Mouse (Mus musculus): ENCODE data around the gene Pagr1b. TPM values are rescaled to one million over a fixed set of nuclear protein-coding genes. Genes with fewer than 3 reads are reported as not detected.

The Pagr1b gene
- polyA plus RNA-seq, 1 experiment from 2014 or later = 0.45 TPM

GRCm38 (mm10) chr7:126961095-126961494 lies 55.2 kb downstream of the Pagr1b start:
- ATAC-seq (replicated peaks; ENCODE audit: low FRiP score, low TSS enrichment, low read depth) = no peak
- 81% methylated on average over 5 of the region's 5 CpGs for WGBS

GRCm38 (mm10) chr7:126959780-126960179 lies 56.5 kb downstream of the Pagr1b start:
- WGBS = 65% methylated on average over 9 of the region's 9 CpGs
- no peak for DNase-seq (ENCODE audit: low spot score)
- ATAC-seq (replicated peaks; ENCODE audit: low FRiP score, low TSS enrichment, low read depth) = no peak
- peaks cover 18% of the 10 kb centered on the region for H3K27me3 ChIP-seq (replicated peaks; ENCODE audit: control insufficient read depth, insufficient read depth, low read length)
- no peaks in the 10 kb centered on the region for H3K9me3 ChIP-seq (ENCODE audit: control insufficient read depth, low read length)
- H3K27ac ChIP-seq (ENCODE audit: low read depth) = no peak overlapping the region
- no peaks in the 10 kb centered on the region for H3K4me1 ChIP-seq (replicated peaks; ENCODE audit: control insufficient read depth, insufficient read depth, low read length)
- no peak overlapping the region for H3K9ac ChIP-seq (ENCODE audit: low read length)
- H3K4me3 ChIP-seq (ENCODE audit: low read depth, low read length) = no peak overlapping the region
- no peak overlapping the region for H3K4me2 ChIP-seq (ENCODE audit: low read length)
- H3K36me3 ChIP-seq (ENCODE audit: control insufficient read depth, insufficient read depth, low read length) = no peaks in the 10 kb centered on the region

More at GRCm38 (mm10) chr7:126961095-126961494, 55.2 kb downstream of the Pagr1b start:
- DNase-seq (ENCODE audit: low spot score) = no peak
- Histone ChIP-seq H3K9ac (ENCODE audit: low read length) (no peak overlapping the region), H3K9me3 (ENCODE audit: control insufficient read depth, low read length) (no peaks in the 10 kb centered on the region), H3K36me3 (ENCODE audit: control insufficient read depth, insufficient read depth, low read length) (no peaks in the 10 kb centered on the region), H3K4me2 (ENCODE audit: low read length) (no peak overlapping the region), H3K4me3 (ENCODE audit: low read depth, low read length) (no peak overlapping the region), H3K4me1 (replicated peaks; ENCODE audit: control insufficient read depth, insufficient read depth, low read length) (no peaks in the 10 kb centered on the region), H3K27me3 (replicated peaks; ENCODE audit: control insufficient read depth, insufficient read depth, low read length) (peaks cover 18% of the 10 kb centered on the region), H3K27ac (ENCODE audit: low read depth) (no peak overlapping the region)

- H3K36me3 ChIP-seq (ENCODE audit: control insufficient read depth, insufficient read depth, low read length) = no peaks in the 10 kb centered on the region
Observed at GRCm38 (mm10) chr7:126955125-126955524, 61.2 kb downstream of the Pagr1b start.

GRCm38 (mm10) chr7:126952646-126953045 lies 63.6 kb downstream of the Pagr1b start:
- Histone ChIP-seq H3K27ac (ENCODE audit: low read depth) (no peak overlapping the region), H3K4me3 (ENCODE audit: low read depth, low read length) (no peak overlapping the region), H3K27me3 (replicated peaks; ENCODE audit: control insufficient read depth, insufficient read depth, low read length) (peaks cover 23% of the 10 kb centered on the region), H3K4me1 (replicated peaks; ENCODE audit: control insufficient read depth, insufficient read depth, low read length) (peaks cover 3% of the 10 kb centered on the region; the same call in 1 of the 2 replicates), H3K4me2 (ENCODE audit: low read length) (no peak overlapping the region), H3K9ac (ENCODE audit: low read length) (no peak overlapping the region), H3K9me3 (ENCODE audit: control insufficient read depth, low read length) (no peaks in the 10 kb centered on the region), H3K36me3 (ENCODE audit: control insufficient read depth, insufficient read depth, low read length) (no peaks in the 10 kb centered on the region)
- ATAC-seq (replicated peaks; ENCODE audit: low FRiP score, low TSS enrichment, low read depth) = no peak
- 1% methylated on average over 8 of the region's 8 CpGs for WGBS
- DNase-seq (ENCODE audit: low spot score) = no peak

More at GRCm38 (mm10) chr7:126955125-126955524, 61.2 kb downstream of the Pagr1b start:
- no peak overlapping the region for H3K4me2 ChIP-seq (ENCODE audit: low read length)
- no peak overlapping the region for H3K4me3 ChIP-seq (ENCODE audit: low read depth, low read length)
- no peak for ATAC-seq (replicated peaks; ENCODE audit: low FRiP score, low TSS enrichment, low read depth)
- DNase-seq (ENCODE audit: low spot score) = no peak
- no peak overlapping the region for H3K9ac ChIP-seq (ENCODE audit: low read length)
- H3K9me3 ChIP-seq (ENCODE audit: control insufficient read depth, low read length) = no peaks in the 10 kb centered on the region
- H3K27me3 ChIP-seq (replicated peaks; ENCODE audit: control insufficient read depth, insufficient read depth, low read length) = peaks cover 20% of the 10 kb centered on the region
- no peak overlapping the region for H3K27ac ChIP-seq (ENCODE audit: low read depth)
- H3K4me1 ChIP-seq (replicated peaks; ENCODE audit: control insufficient read depth, insufficient read depth, low read length) = no peaks in the 10 kb centered on the region
- 67% methylated on average over 3 of the region's 3 CpGs for WGBS

GRCm38 (mm10) chr7:126951741-126952140 lies 64.5 kb downstream of the Pagr1b start:
- Histone ChIP-seq H3K36me3 (ENCODE audit: control insufficient read depth, insufficient read depth, low read length) (no peaks in the 10 kb centered on the region), H3K27ac (ENCODE audit: low read depth) (no peak overlapping the region), H3K9ac (ENCODE audit: low read length) (no peak overlapping the region), H3K4me2 (ENCODE audit: low read length) (no peak overlapping the region), H3K27me3 (replicated peaks; ENCODE audit: control insufficient read depth, insufficient read depth, low read length) (peaks cover 23% of the 10 kb centered on the region), H3K9me3 (ENCODE audit: control insufficient read depth, low read length) (no peaks in the 10 kb centered on the region), H3K4me1 (replicated peaks; ENCODE audit: control insufficient read depth, insufficient read depth, low read length) (peaks cover 3% of the 10 kb centered on the region; the same call in 1 of the 2 replicates), H3K4me3 (ENCODE audit: low read depth, low read length) (no peak overlapping the region)
- DNase-seq (ENCODE audit: low spot score) (no peak), ATAC-seq (replicated peaks; ENCODE audit: low FRiP score, low TSS enrichment, low read depth) (no peak)
- WGBS = 26% methylated on average over 4 of the region's 4 CpGs

Small RNA genes lying within 50 kb of the gene (microRNA-seq; reads per million reads assigned to microRNA genes)
- not detected for gene Gm44343

Other genes with a start within 250 kb of the Pagr1b start
- 105 and 106 TPM in 2 replicates for gene Ypel3, start 239.5 kb downstream of the Pagr1b start, polyA plus RNA-seq (2014; fragmentation: Nextera tagmentation; extraction: Ambion mirVana)
- 0.36 and 0.47 TPM in 2 replicates for gene Tbx6, start 235.0 kb downstream of the Pagr1b start, polyA plus RNA-seq (2014; fragmentation: Nextera tagmentation; extraction: Ambion mirVana)
- gene Ppp4c, start 224.0 kb downstream of the Pagr1b start, polyA plus RNA-seq (2014; fragmentation: Nextera tagmentation; extraction: Ambion mirVana) = 277 and 280 TPM in 2 replicates
- 1.5 and 1.8 TPM in 2 replicates for gene Fam57b, start 218.8 kb downstream of the Pagr1b start, polyA plus RNA-seq (2014; fragmentation: Nextera tagmentation; extraction: Ambion mirVana)
- gene 4930451I11Rik, start 184.8 kb downstream of the Pagr1b start, polyA plus RNA-seq (2014; fragmentation: Nextera tagmentation; extraction: Ambion mirVana) = not detected in 2 replicates
- gene Doc2a, start 169.1 kb downstream of the Pagr1b start, polyA plus RNA-seq (2014; fragmentation: Nextera tagmentation; extraction: Ambion mirVana) = 0.86 and 1.2 TPM in 2 replicates
- 19.0 and 19.5 TPM in 2 replicates for gene Hirip3, start 154.5 kb downstream of the Pagr1b start, polyA plus RNA-seq (2014; fragmentation: Nextera tagmentation; extraction: Ambion mirVana)
- gene Ino80e, start 154.1 kb downstream of the Pagr1b start, polyA plus RNA-seq (2014; fragmentation: Nextera tagmentation; extraction: Ambion mirVana) = 82.6 and 84.6 TPM in 2 replicates
- 26.6 and 29.7 TPM in 2 replicates for gene Taok2, start 131.8 kb downstream of the Pagr1b start, polyA plus RNA-seq (2014; fragmentation: Nextera tagmentation; extraction: Ambion mirVana)
- 29.5 and 31.7 TPM in 2 replicates for gene Tmem219, start 93.6 kb downstream of the Pagr1b start, polyA plus RNA-seq (2014; fragmentation: Nextera tagmentation; extraction: Ambion mirVana)
- 13.1 TPM in 2 replicates for gene Kctd13, start 87.6 kb downstream of the Pagr1b start, polyA plus RNA-seq (2014; fragmentation: Nextera tagmentation; extraction: Ambion mirVana)
- gene Asphd1, start 66.9 kb downstream of the Pagr1b start, polyA plus RNA-seq (2014; fragmentation: Nextera tagmentation; extraction: Ambion mirVana) = 0.39 and 0.65 TPM in 2 replicates
- gene Sez6l2, start 65.9 kb downstream of the Pagr1b start, polyA plus RNA-seq (2014; fragmentation: Nextera tagmentation; extraction: Ambion mirVana) = 3.2 and 3.8 TPM in 2 replicates
- 105 and 109 TPM in 2 replicates for gene Cdipt, start 40.6 kb downstream of the Pagr1b start, polyA plus RNA-seq (2014; fragmentation: Nextera tagmentation; extraction: Ambion mirVana)
- 2.2 and 2.5 TPM in 2 replicates for gene Cdiptos, start 40.4 kb downstream of the Pagr1b start, polyA plus RNA-seq (2014; fragmentation: Nextera tagmentation; extraction: Ambion mirVana)
- 27.4 and 29.6 TPM in 2 replicates for gene Mvp, start 1.9 kb downstream of the Pagr1b start, polyA plus RNA-seq (2014; fragmentation: Nextera tagmentation; extraction: Ambion mirVana)
- 43.9 and 47.7 TPM in 2 replicates for gene Pagr1a, start 868 bp upstream of the Pagr1b start, polyA plus RNA-seq (2014; fragmentation: Nextera tagmentation; extraction: Ambion mirVana)
- gene Gm42742, start 4.6 kb upstream of the Pagr1b start, polyA plus RNA-seq (2014; fragmentation: Nextera tagmentation; extraction: Ambion mirVana) = 41.8 and 46.3 TPM in 2 replicates
- gene Prrt2, start 4.7 kb upstream of the Pagr1b start, polyA plus RNA-seq (2014; fragmentation: Nextera tagmentation; extraction: Ambion mirVana) = 9.2 and 9.5 TPM in 2 replicates
- 55.1 and 61.9 TPM in 2 replicates for gene Maz, start 10.6 kb upstream of the Pagr1b start, polyA plus RNA-seq (2014; fragmentation: Nextera tagmentation; extraction: Ambion mirVana)
- 115 and 129 TPM in 2 replicates for gene Kif22, start 26.0 kb upstream of the Pagr1b start, polyA plus RNA-seq (2014; fragmentation: Nextera tagmentation; extraction: Ambion mirVana)
- gene Zg16, start 70.8 kb upstream of the Pagr1b start, polyA plus RNA-seq (2014; fragmentation: Nextera tagmentation; extraction: Ambion mirVana) = 0.30 TPM in 1 of 2 replicates, not detected in the other
- 2.6 and 3.9 TPM in 2 replicates for gene AI467606, start 74.9 kb upstream of the Pagr1b start, polyA plus RNA-seq (2014; fragmentation: Nextera tagmentation; extraction: Ambion mirVana)
- 2.9 TPM in 2 replicates for gene Qprt, start 105.7 kb upstream of the Pagr1b start, polyA plus RNA-seq (2014; fragmentation: Nextera tagmentation; extraction: Ambion mirVana)
- 0.22 and 0.39 TPM in 2 replicates for gene Spn, start 121.3 kb upstream of the Pagr1b start, polyA plus RNA-seq (2014; fragmentation: Nextera tagmentation; extraction: Ambion mirVana)
- 44.4 and 46.9 TPM in 2 replicates for gene Cd2bp2, start 179.6 kb upstream of the Pagr1b start, polyA plus RNA-seq (2014; fragmentation: Nextera tagmentation; extraction: Ambion mirVana)
- 21.3 and 21.4 TPM in 2 replicates for gene Tbc1d10b, start 192.0 kb upstream of the Pagr1b start, polyA plus RNA-seq (2014; fragmentation: Nextera tagmentation; extraction: Ambion mirVana)
- gene Mylpf, start 192.4 kb upstream of the Pagr1b start, polyA plus RNA-seq (2014; fragmentation: Nextera tagmentation; extraction: Ambion mirVana) = 10.8 and 12.9 TPM in 2 replicates
- 16.8 and 18.5 TPM in 2 replicates for gene Zfp553, start 216.6 kb upstream of the Pagr1b start, polyA plus RNA-seq (2014; fragmentation: Nextera tagmentation; extraction: Ambion mirVana)
- gene Sept1, start 216.6 kb upstream of the Pagr1b start, polyA plus RNA-seq (2014; fragmentation: Nextera tagmentation; extraction: Ambion mirVana) = 12.9 and 14.4 TPM in 2 replicates
- 47.6 and 52.2 TPM in 2 replicates for gene Zfp771, start 227.8 kb upstream of the Pagr1b start, polyA plus RNA-seq (2014; fragmentation: Nextera tagmentation; extraction: Ambion mirVana)
- gene Dctpp1, start 244.2 kb upstream of the Pagr1b start, polyA plus RNA-seq (2014; fragmentation: Nextera tagmentation; extraction: Ambion mirVana) = 280 and 305 TPM in 2 replicates